Mouse (Mus musculus) embryonic facial prominence, embryonic 10.5 days (tissue): Measurements from ENCODE around the gene Ifnlr1. TPM values are rescaled to one million over a fixed set of nuclear protein-coding genes. Genes with fewer than 3 reads are reported as not detected.
"Not testable (repeated sequence)": the region's sequence is repeated elsewhere in the genome, so short reads cannot be mapped to it uniquely, and the experiment has no call there.

Experiments used
- DNase-seq: peaks from one replicate; pipeline ENCODE4 v3.0.0-alpha.2; 2017; ENCODE audit warnings: low spot score
- H3K27ac ChIP-seq: fragments of 300-500 bp; sonication (generic); replicated peaks from 2 replicates; pipeline ENCODE4 v1.5.1; 2016; ENCODE audit warnings: mild to moderate bottlenecking
- H3K27me3 ChIP-seq: fragments of 300-500 bp; sonication (generic); replicated peaks from 2 replicates; pipeline ENCODE4 v1.6.1; 2016; ENCODE audit warnings: low read depth, mild to moderate bottlenecking; ENCODE audit not compliant: poor library complexity, severe bottlenecking
- H3K36me3 ChIP-seq: fragments of 300-500 bp; sonication (generic); replicated peaks from 2 replicates; pipeline ENCODE4 v1.6.1; 2016; ENCODE audit warnings: mild to moderate bottlenecking, moderate library complexity
- H3K4me1 ChIP-seq: fragments of 300-500 bp; sonication (generic); 2 replicates; pipeline ENCODE4 v1.6.1; 2016
- H3K4me3 ChIP-seq: fragments of 300-500 bp; sonication (generic); 2 replicates; pipeline ENCODE4 v1.5.1; 2016; ENCODE audit warnings: mild to moderate bottlenecking, moderate library complexity
- H3K9me3 ChIP-seq: fragments of 300-500 bp; sonication (generic); 2 replicates; pipeline ENCODE4 v1.6.1; 2016; ENCODE audit warnings: mild to moderate bottlenecking
- WGBS: fragments of 180-500 bp; shearing (Covaris S2); methylation state at CpG from one replicate; pipeline ENCODE4 v1.1.7; 2016; 5-methylcytosine and 5-hydroxymethylcytosine counted together
- polyA plus RNA-seq: library from polyadenylated mRNA; unstranded; fragments of >200 nt; fragmentation: Nextera tagmentation; extraction: Ambion mirVana; gene quantifications from 2 replicates; pipeline ENCODE4 v1.2.1, GENCODE M21; 2016

The Ifnlr1 gene
- 1.0 and 1.1 TPM in 2 replicates for polyA plus RNA-seq

- under 1% methylated on average over 41 of the region's 41 CpGs for WGBS
- H3K36me3 ChIP-seq: no peaks in the 10 kb centered on the region
- H3K4me1 ChIP-seq: peaks cover 27% of the 10 kb centered on the region
- H3K9me3 ChIP-seq: no peaks in the 10 kb centered on the region
- peaks cover 69% of the 10 kb centered on the region for H3K27me3 ChIP-seq
- peak; percentile 67 for DNase-seq
- peak within 1 kb of the TSS; percentile 77 for H3K4me3 ChIP-seq
- H3K27ac ChIP-seq: peak within 1 kb of the TSS; percentile 78
These were observed at the start of gene Ifnlr1 for GRCm38 (mm10) chr4:135685906-135686567. TSS of gene Ifnlr1 (plus strand) at chr4:135686287.

- WGBS: 82% methylated on average over 8 of the region's 8 CpGs
- not testable (repeated sequence) for H3K9me3 ChIP-seq
These were observed 44.6 kb upstream of the Ifnlr1 start for GRCm38 (mm10) chr4:135641302-135642079.

GRCm38 (mm10) chr4:135645022-135645637 lies 41.0 kb upstream of the Ifnlr1 start:
- Histone ChIP-seq H3K36me3 (no peaks in the 10 kb centered on the region), H3K4me1 (peaks cover 20% of the 10 kb centered on the region), H3K27me3 (no peaks in the 10 kb centered on the region), H3K27ac (peak overlapping the region; percentile 52; the same call in 1 of the 2 replicates), H3K4me3 (no peak overlapping the region), H3K9me3 (peaks cover 3% of the 10 kb centered on the region; the same call in 1 of the 2 replicates)
- DNase-seq: no peak
- WGBS: 70% methylated on average over 12 of the region's 12 CpGs

More at GRCm38 (mm10) chr4:135641302-135642079, 44.6 kb upstream of the Ifnlr1 start:
- not testable (repeated sequence) for H3K27ac ChIP-seq, H3K4me3 ChIP-seq, H3K27me3 ChIP-seq, H3K36me3 ChIP-seq, DNase-seq
- peaks cover 12% of the 10 kb centered on the region for H3K4me1 ChIP-seq

- Histone ChIP-seq H3K27ac (peak overlapping the region; percentile 72), H3K9me3 (no peaks in the 10 kb centered on the region), H3K4me3 (no peak overlapping the region), H3K36me3 (no peaks in the 10 kb centered on the region), H3K4me1 (peaks cover 52% of the 10 kb centered on the region), H3K27me3 (0 out of 2 replicates have a peak, but pooled peaks cover 11% of the 10 kb centered on the region)
- peak; percentile 66 for DNase-seq
- 34% methylated on average over 11 of the region's 11 CpGs for WGBS
These were observed 33.0 kb upstream of the Ifnlr1 start for GRCm38 (mm10) chr4:135652966-135653607.

- H3K27ac ChIP-seq: 0 out of 2 replicates have a peak overlapping the region, but pooled peaks have one; percentile 0
These were observed 32.1 kb upstream of the Ifnlr1 start for GRCm38 (mm10) chr4:135653956-135654355.

GRCm38 (mm10) chr4:135655499-135655898 lies 30.6 kb upstream of the Ifnlr1 start:
- WGBS: 19% methylated on average over 7 of the region's 7 CpGs
- 0 out of 2 replicates have a peak, but pooled peaks cover 11% of the 10 kb centered on the region for H3K27me3 ChIP-seq
- DNase-seq: peak; percentile 49
- no peaks in the 10 kb centered on the region for H3K36me3 ChIP-seq
- 0 out of 2 replicates have a peak overlapping the region, but pooled peaks have one; percentile 5 for H3K4me3 ChIP-seq
- peaks cover 60% of the 10 kb centered on the region for H3K4me1 ChIP-seq
- peak overlapping the region; percentile 74 for H3K27ac ChIP-seq
- H3K9me3 ChIP-seq: no peaks in the 10 kb centered on the region

More at GRCm38 (mm10) chr4:135653956-135654355, 32.1 kb upstream of the Ifnlr1 start:
- no peaks in the 10 kb centered on the region for H3K36me3 ChIP-seq
- no peak overlapping the region for H3K4me3 ChIP-seq
- WGBS: 94% methylated on average over 7 of the region's 7 CpGs
- H3K27me3 ChIP-seq: 0 out of 2 replicates have a peak, but pooled peaks cover 11% of the 10 kb centered on the region
- H3K9me3 ChIP-seq: no peaks in the 10 kb centered on the region
- DNase-seq: no peak
- H3K4me1 ChIP-seq: peaks cover 61% of the 10 kb centered on the region

GRCm38 (mm10) chr4:135656094-135656589 lies 29.9 kb upstream of the Ifnlr1 start:
- peak overlapping the region; percentile 74 for H3K27ac ChIP-seq
- 39% methylated on average over 10 of the region's 10 CpGs for whole genome bisulfite sequencing
- no peaks in the 10 kb centered on the region for H3K36me3 ChIP-seq
- no peak overlapping the region for H3K4me3 ChIP-seq
- 0 out of 2 replicates have a peak, but pooled peaks cover 11% of the 10 kb centered on the region for H3K27me3 ChIP-seq
- DNase-seq: peak; percentile 46
- H3K4me1 ChIP-seq: peaks cover 56% of the 10 kb centered on the region
- no peaks in the 10 kb centered on the region for H3K9me3 ChIP-seq

GRCm38 (mm10) chr4:135658484-135658883 lies 27.6 kb upstream of the Ifnlr1 start:
- Histone ChIP-seq H3K36me3 (no peaks in the 10 kb centered on the region), H3K4me1 (peaks cover 46% of the 10 kb centered on the region), H3K27me3 (0 out of 2 replicates have a peak, but pooled peaks cover 11% of the 10 kb centered on the region), H3K4me3 (no peak overlapping the region), H3K9me3 (no peaks in the 10 kb centered on the region), H3K27ac (no peak overlapping the region; the same call in 1 of the 2 replicates)
- 66% methylated on average over 5 of the region's 5 CpGs for WGBS
- no peak for DNase-seq

- Histone ChIP-seq H3K4me3 (no peak overlapping the region), H3K27me3 (0 out of 2 replicates have a peak, but pooled peaks cover 11% of the 10 kb centered on the region), H3K9me3 (no peaks in the 10 kb centered on the region), H3K4me1 (peaks cover 42% of the 10 kb centered on the region), H3K27ac (no peak overlapping the region; the same call in 1 of the 2 replicates), H3K36me3 (no peaks in the 10 kb centered on the region)
- no peak for DNase-seq
- WGBS: 89% methylated on average over 12 of the region's 12 CpGs
These were observed 27.2 kb upstream of the Ifnlr1 start for GRCm38 (mm10) chr4:135658899-135659298.

- Histone ChIP-seq H3K9me3 (no peaks in the 10 kb centered on the region), H3K4me3 (no peak overlapping the region), H3K27ac (0 out of 2 replicates have a peak overlapping the region, but pooled peaks have one; percentile 35), H3K36me3 (no peaks in the 10 kb centered on the region), H3K4me1 (peaks cover 21% of the 10 kb centered on the region), H3K27me3 (0 out of 2 replicates have a peak, but pooled peaks cover 4% of the 10 kb centered on the region)
- DNase-seq: no peak
- 58% methylated on average over 6 of the region's 6 CpGs for WGBS
These were observed 24.8 kb upstream of the Ifnlr1 start for GRCm38 (mm10) chr4:135661082-135661809.

- Histone ChIP-seq H3K4me1 (peaks cover 13% of the 10 kb centered on the region), H3K27me3 (no peaks in the 10 kb centered on the region; the same call in 1 of the 2 replicates), H3K36me3 (no peaks in the 10 kb centered on the region), H3K27ac (no peak overlapping the region), H3K4me3 (no peak overlapping the region), H3K9me3 (no peaks in the 10 kb centered on the region)
- 84% methylated on average over 6 of the region's 6 CpGs for WGBS
- no peak for DNase-seq
These were observed 24.1 kb upstream of the Ifnlr1 start for GRCm38 (mm10) chr4:135661994-135662393.
